ENCODE assay signal across 8 mouse cellular contexts in the genomic region with DNA sequence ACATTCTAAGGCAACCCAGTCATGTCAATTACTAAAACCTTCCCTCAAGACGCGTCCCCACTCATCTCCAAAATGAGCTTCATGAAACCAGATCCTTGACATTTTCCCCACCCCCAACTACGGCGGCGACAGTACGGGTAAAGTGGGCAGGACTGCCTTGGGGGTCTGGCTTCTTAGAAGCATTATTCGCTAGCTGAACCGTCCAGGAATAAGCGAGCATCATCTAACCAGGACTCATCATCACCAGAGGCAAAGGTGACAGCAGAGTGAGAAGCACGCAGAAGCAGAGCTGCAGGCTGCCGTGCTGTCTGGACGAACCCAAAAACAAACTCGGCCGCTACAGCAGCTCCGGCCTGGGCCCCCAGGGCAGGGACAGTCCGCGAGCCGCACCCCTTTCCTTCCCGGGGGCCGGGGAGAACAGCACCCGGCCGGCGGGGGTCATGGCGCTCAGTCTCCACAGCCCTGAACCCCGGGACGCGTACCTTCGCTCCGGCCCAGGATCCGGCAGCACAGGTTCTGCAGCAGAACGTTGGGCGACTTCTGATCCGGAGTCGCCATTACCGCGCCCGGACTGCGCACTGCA. TPM values are rescaled to one million over a fixed set of nuclear protein-coding genes. Genes with fewer than 3 reads are reported as not detected.
A peak's percentile ranks its signal among the peaks of the same experiment; 100 is the strongest.
DNase-seq lines count a peak whose midpoint lies in the region; ATAC-seq and TF ChIP-seq lines count a peak whose summit lies in the region.

No protein-coding gene starts in this region.

- H3K27me3 ChIP-seq in forebrain, embryonic 12.5 days, result peaks cover 13% of the 10 kb centered on the region
- peaks cover 3% of the 10 kb centered on the region; the same call in 1 of the 2 replicates for H3K27me3 ChIP-seq in limb, embryonic 12.5 days
- H3K27me3 ChIP-seq in neural tube, embryonic 14.5 days (ENCODE audit: control insufficient read depth, insufficient read depth, low read length), result no peaks in the 10 kb centered on the region

- DNase-seq in lung, adult 2 months, result no peak
- DNase-seq in lung, postnatal 10 days, result no peak
- no peak for DNase-seq in thymus, postnatal 0 days (ENCODE audit: low spot score)
- DNase-seq in thymus, postnatal 10 days (ENCODE audit: low spot score in 2 of 2), result no peak

- WGBS in lung, adult 2 months, result under 1% methylated on average over 38 of the region's 38 CpGs
- WGBS in forebrain, embryonic 12.5 days, result under 1% methylated on average over 38 of the region's 38 CpGs
- WGBS in limb, embryonic 12.5 days, result 0% methylated on average over 38 of the region's 38 CpGs
- under 1% methylated on average over 38 of the region's 38 CpGs for WGBS in neural tube, embryonic 14.5 days

- H3K9ac ChIP-seq in forebrain, embryonic 12.5 days, result peak overlapping the region; percentile 85
- H3K9ac ChIP-seq in limb, embryonic 12.5 days (replicated peaks), result peak overlapping the region; percentile 93
- H3K9ac ChIP-seq in neural tube, embryonic 14.5 days (replicated peaks; ENCODE audit: low read depth, low read length), result peak overlapping the region; percentile 91

- no peak; the same call in 1 of the 2 replicates for ATAC-seq in forebrain, embryonic 12.5 days (ENCODE audit: low FRiP score)
- peak; percentile 85 for ATAC-seq in limb, embryonic 12.5 days (ENCODE audit: insufficient number of reproducible peaks, insufficient read depth, low FRiP score, low TSS enrichment, low read depth)
- ATAC-seq in neural tube, embryonic 14.5 days (ENCODE audit: low read depth), result no peak; the same call in 1 of the 2 replicates

- no peak for TF ChIP-seq POLR2A in lung, adult 2 months (IDR thresholded peaks at IDR 0.05; ENCODE audit: borderline replicate concordance, extremely low read depth, low read depth, low read length)
- no peak for TF ChIP-seq POLR2A in bone marrow macrophage, adult 2 months (IDR thresholded peaks at IDR 0.05; ENCODE audit: borderline replicate concordance, low read depth, low read length)

- H3K4me2 ChIP-seq in forebrain, embryonic 12.5 days, result peak overlapping the region; percentile 85
- peak overlapping the region; percentile 94 for H3K4me2 ChIP-seq in limb, embryonic 12.5 days
- H3K4me2 ChIP-seq in neural tube, embryonic 14.5 days (ENCODE audit: low read depth, low read length), result peak overlapping the region; percentile 76

- no peak overlapping the region for H3K27ac ChIP-seq in bone marrow macrophage, adult 2 months (ENCODE audit: insufficient read depth, low read depth, low read length)
- H3K27ac ChIP-seq in forebrain, embryonic 12.5 days, result peak overlapping the region; percentile 67
- H3K27ac ChIP-seq in limb, embryonic 12.5 days, result peak overlapping the region; percentile 78
- H3K27ac ChIP-seq in neural tube, embryonic 14.5 days (ENCODE audit: low read depth, low read length), result peak overlapping the region; percentile 81

- H3K4me3 ChIP-seq in lung, adult 2 months (replicated peaks; ENCODE audit: extremely low read depth, low read depth, low read length), result peak overlapping the region; percentile 89
- H3K4me3 ChIP-seq in bone marrow macrophage, adult 2 months (ENCODE audit: insufficient read depth, low read length), result peak overlapping the region; percentile 93
- H3K4me3 ChIP-seq in forebrain, embryonic 12.5 days (replicated peaks), result peak overlapping the region; percentile 93
- H3K4me3 ChIP-seq in limb, embryonic 12.5 days (replicated peaks), result peak overlapping the region; percentile 97
- peak overlapping the region; percentile 99 for H3K4me3 ChIP-seq in neural tube, embryonic 14.5 days (ENCODE audit: low read depth, low read length)

- peaks cover 5% of the 10 kb centered on the region for H3K4me1 ChIP-seq in lung, adult 2 months (ENCODE audit: control insufficient read depth, insufficient read depth, low read length)
- peaks cover 10% of the 10 kb centered on the region for H3K4me1 ChIP-seq in bone marrow macrophage, adult 2 months (ENCODE audit: control insufficient read depth, insufficient read depth, low read length)
- H3K4me1 ChIP-seq in forebrain, embryonic 12.5 days, result peaks cover 19% of the 10 kb centered on the region
- peaks cover 14% of the 10 kb centered on the region for H3K4me1 ChIP-seq in limb, embryonic 12.5 days (replicated peaks)
- peaks cover 14% of the 10 kb centered on the region; the same call in 1 of the 2 replicates for H3K4me1 ChIP-seq in neural tube, embryonic 14.5 days (ENCODE audit: control insufficient read depth, insufficient read depth, low read length)

- TF ChIP-seq CTCF in lung, adult 2 months (IDR thresholded peaks at IDR 0.05; ENCODE audit: insufficient read depth, low read length), result no peak
- TF ChIP-seq CTCF in bone marrow macrophage, adult 2 months (IDR thresholded peaks at IDR 0.05; ENCODE audit: low read depth, low read length), result no peak

- no peaks in the 10 kb centered on the region for H3K9me3 ChIP-seq in forebrain, embryonic 12.5 days
- no peaks in the 10 kb centered on the region for H3K9me3 ChIP-seq in limb, embryonic 12.5 days
- no peaks in the 10 kb centered on the region for H3K9me3 ChIP-seq in neural tube, embryonic 14.5 days (ENCODE audit: control insufficient read depth, low read length)

- no peaks in the 10 kb centered on the region for H3K36me3 ChIP-seq in forebrain, embryonic 12.5 days (replicated peaks)
- 0 out of 2 replicates have a peak, but pooled peaks cover 5% of the 10 kb centered on the region for H3K36me3 ChIP-seq in limb, embryonic 12.5 days
- no peaks in the 10 kb centered on the region for H3K36me3 ChIP-seq in neural tube, embryonic 14.5 days (ENCODE audit: control insufficient read depth, insufficient read depth, low read length)

RNA-seq across cellular contexts. Expression of a gene that starts 0.5 kb away (rescaled TPM):
- polyA plus RNA-seq in lung, adult 2 months (2012; rRNA removed), result 53.0 and 69.3 TPM in 2 replicates
- polyA plus RNA-seq in bone marrow macrophage, adult 2 months (2012; ENCODE audit: insufficient read depth, insufficient read length, missing spikeins), result 32.9 and 34.3 TPM in 2 replicates
- polyA plus RNA-seq in forebrain, embryonic 12.5 days (2016; fragmentation: Nextera tagmentation; extraction: Ambion mirVana), result 59.0 and 62.2 TPM in 2 replicates
- polyA plus RNA-seq in limb, embryonic 12.5 days (2016; fragmentation: Nextera tagmentation; extraction: Ambion mirVana), result 48.2 and 52.2 TPM in 2 replicates
- 42.9 and 48.5 TPM in 2 replicates for polyA plus RNA-seq in neural tube, embryonic 14.5 days (2014; fragmentation: Nextera tagmentation; extraction: Ambion mirVana)
- 36.3 and 36.6 TPM in 2 replicates for polyA plus RNA-seq in thymus, postnatal 0 days (2015; fragmentation: Nextera tagmentation; extraction: Ambion mirVana)
